Mouse (Mus musculus) spleen, adult 2 months (tissue): ENCODE data around the gene Krt18. TPM values are rescaled to one million over a fixed set of nuclear protein-coding genes. Genes with fewer than 3 reads are reported as not detected.

Experiments
- DNase-seq, 2 experiments: peaks; one replicate each; pipeline versions ENCODE4 v3.0.0 to v3.0.0-alpha.2; 2012 to 2021; ENCODE audit warnings: low spot score in 2 of 2, low read depth in 1 of 2
- H3K27ac ChIP-seq: fragments of 200-500 bp; 2 replicates; pipeline ENCODE4 v1.5.1; 2012; ENCODE audit warnings: low read length, inconsistent platforms; ENCODE audit not compliant: insufficient read depth
- H3K27me3 ChIP-seq: fragments of 200-500 bp; 2 replicates; pipeline ENCODE4 v1.6.1; 2012; ENCODE audit warnings: mild to moderate bottlenecking, moderate library complexity, low read length, inconsistent platforms; ENCODE audit not compliant: control insufficient read depth, insufficient read depth
- H3K36me3 ChIP-seq: fragments of 200-500 bp; 2 replicates; pipeline ENCODE4 v1.6.1; 2012; ENCODE audit warnings: mild to moderate bottlenecking, low read length, inconsistent platforms; ENCODE audit not compliant: control insufficient read depth, insufficient read depth
- H3K4me1 ChIP-seq: fragments of 200-500 bp; 2 replicates; pipeline ENCODE4 v1.6.1; 2011; ENCODE audit warnings: inconsistent platforms; ENCODE audit not compliant: control insufficient read depth, insufficient read depth, insufficient read length
- H3K4me3 ChIP-seq: fragments of 200-500 bp; 2 replicates; pipeline ENCODE4 v1.5.1; 2011; ENCODE audit warnings: mild to moderate bottlenecking, inconsistent platforms; ENCODE audit not compliant: insufficient read depth, insufficient read length; ENCODE audit errors: extremely low read depth
- CTCF ChIP-seq: fragments of 200-500 bp; IDR thresholded peaks from 2 replicates; pipeline ENCODE4 v1.5.1; 2011; ENCODE audit warnings: mild to moderate bottlenecking, inconsistent platforms; ENCODE audit not compliant: insufficient read depth, insufficient read length, insufficient replicate concordance; ENCODE audit errors: extremely low read depth
- POLR2A ChIP-seq: fragments of 200-500 bp; IDR thresholded peaks from 2 replicates; pipeline ENCODE4 v1.6.1; 2011; ENCODE audit warnings: low read depth, low read length, inconsistent platforms
- WGBS: fragments of 180-500 bp; shearing (Covaris S2); methylation state at CpG from one replicate; pipeline ENCODE4 v1.1.7; 2018; 5-methylcytosine and 5-hydroxymethylcytosine counted together
- polyA plus RNA-seq: library from polyadenylated mRNA; depleted of rRNA; stranded (reverse); fragments of >200 nt; gene quantifications from 2 replicates; pipeline ENCODE4 v1.2.3, GENCODE M21; 2012

Krt18 gene
- polyA plus RNA-seq, 1 experiment = 2.2 TPM

GRCm38 (mm10) chr15:102022481-102022880, 5.5 kb upstream of the Krt18 start:
- WGBS = 62% methylated on average over 8 of the region's 8 CpGs
- no peak overlapping the region for H3K4me3 ChIP-seq
- H3K4me1 ChIP-seq = no peaks in the 10 kb centered on the region; the same call in 1 of the 2 replicates
- H3K27me3 ChIP-seq = peaks cover 9% of the 10 kb centered on the region; the same call in 1 of the 2 replicates
- H3K36me3 ChIP-seq = no peaks in the 10 kb centered on the region
- DNase-seq = no peak
- no peak for TF ChIP-seq POLR2A
- no peak for TF ChIP-seq CTCF
- no peak overlapping the region for H3K27ac ChIP-seq

GRCm38 (mm10) chr15:102023888-102024287, 4.1 kb upstream of the Krt18 start:
- 80% methylated on average over 8 of the region's 8 CpGs for WGBS
- DNase-seq = no peak
- Histone ChIP-seq H3K4me3 (no peak overlapping the region), H3K4me1 (peaks cover 5% of the 10 kb centered on the region), H3K36me3 (no peaks in the 10 kb centered on the region), H3K27me3 (peaks cover 11% of the 10 kb centered on the region; the same call in 1 of the 2 replicates), H3K27ac (no peak overlapping the region)
- TF ChIP-seq POLR2A (no peak), CTCF (no peak)

- TF ChIP-seq CTCF (no peak), POLR2A (no peak)
- no peak overlapping the region for H3K27ac ChIP-seq
- peaks cover 11% of the 10 kb centered on the region; the same call in 1 of the 2 replicates for H3K27me3 ChIP-seq
- peaks cover 5% of the 10 kb centered on the region for H3K4me1 ChIP-seq
- WGBS = 33% methylated on average over 22 of the region's 22 CpGs
- DNase-seq = no peak
- H3K36me3 ChIP-seq = no peaks in the 10 kb centered on the region
- peak overlapping the region; percentile 16; the same call in 1 of the 2 replicates for H3K4me3 ChIP-seq
Observed at GRCm38 (mm10) chr15:102025136-102025872, 2.7 kb upstream of the Krt18 start.

- WGBS = 44% methylated on average over 12 of the region's 12 CpGs
- TF ChIP-seq POLR2A (no peak), CTCF (no peak)
- Histone ChIP-seq H3K4me3 (no peak overlapping the region), H3K4me1 (peaks cover 5% of the 10 kb centered on the region), H3K27ac (no peak overlapping the region), H3K36me3 (no peaks in the 10 kb centered on the region), H3K27me3 (peaks cover 11% of the 10 kb centered on the region; the same call in 1 of the 2 replicates)
- no peak for DNase-seq
Observed at GRCm38 (mm10) chr15:102026430-102026829, 1.6 kb upstream of the Krt18 start.

GRCm38 (mm10) chr15:102034121-102035053, 6.4 kb downstream of the Krt18 start:
- no peak for TF ChIP-seq POLR2A
- TF ChIP-seq CTCF = no peak
- DNase-seq = no peak
- no peak overlapping the region for H3K27ac ChIP-seq
- H3K27me3 ChIP-seq = no peaks in the 10 kb centered on the region
- H3K4me1 ChIP-seq = no peaks in the 10 kb centered on the region
- H3K4me3 ChIP-seq = no peak overlapping the region
- no peaks in the 10 kb centered on the region for H3K36me3 ChIP-seq
- WGBS = 83% methylated on average over 16 of the region's 16 CpGs

GRCm38 (mm10) chr15:102040277-102040676, 12.3 kb downstream of the Krt18 start:
- Histone ChIP-seq H3K36me3 (no peaks in the 10 kb centered on the region), H3K27ac (no peak overlapping the region), H3K27me3 (no peaks in the 10 kb centered on the region), H3K4me1 (no peaks in the 10 kb centered on the region), H3K4me3 (no peak overlapping the region)
- WGBS = 87% methylated on average over 4 of the region's 4 CpGs
- TF ChIP-seq CTCF = no peak
- no peak for TF ChIP-seq POLR2A
- no peak for DNase-seq
